Mouse (Mus musculus): ENCODE results near the gene Rai1.

GRCm38 (mm10) chr11:60105593-60106542 is 1.1 kb downstream of the Rai1 start:
- TF ChIP-seq MAX (IDR thresholded peaks at IDR 0.05; ENCODE audit: low read length) = peak; percentile 47
- TF ChIP-seq ZKSCAN1 (IDR thresholded peaks at IDR 0.05; ENCODE audit: borderline replicate concordance, low read depth, low read length) = no peak
- TF ChIP-seq CHD1 (IDR thresholded peaks at IDR 0.05; ENCODE audit: low read depth, low read length) = no peak; the same call in none of the 2 replicates
- TF ChIP-seq CTCF (conservative IDR thresholded peaks at IDR 0.05 in 1 of 2, IDR thresholded peaks at IDR 0.05 in 1 of 2; ENCODE audit: low read depth in 2 of 2, low read length in 2 of 2) = no peak
- peak; percentile 34 for TF ChIP-seq HCFC1 (IDR thresholded peaks at IDR 0.05; ENCODE audit: low read depth, low read length)
- TF ChIP-seq ZMIZ1 (IDR thresholded peaks at IDR 0.05; ENCODE audit: low read depth, low read length) = peak; percentile 58; the same call in 1 of the 2 replicates
- no peak; the same call in 1 of the 2 replicates for TF ChIP-seq NELFE (IDR thresholded peaks at IDR 0.05; ENCODE audit: low read depth, low read length)
- TF ChIP-seq JUND (conservative IDR thresholded peaks at IDR 0.05; ENCODE audit: low read depth, low read length) = no peak
- TF ChIP-seq POLR2A (IDR thresholded peaks at IDR 0.05; ENCODE audit: low read depth, low read length) = peak; percentile 46; the same call in 1 of the 2 replicates
- TF ChIP-seq UBTF (IDR thresholded peaks at IDR 0.05; ENCODE audit: low read depth, low read length) = peak; percentile 82; the same call in 1 of the 2 replicates

Data from CH12.LX (cell line).